Mouse (Mus musculus): ENCODE results near the gene Rgl2.

Gene Rgl2

GRCm38 (mm10) chr17:33951021-33951946 lies 21.9 kb downstream of the Rgl2 start, which contains the start of gene B3galt4:
Gene B3galt4, minus strand, starts transcription at chr17:33951488.
- DNase-seq, result peak; percentile 81 to 90

- DNase-seq, result peak in 1 of 2 experiments; percentile 4
These were observed 22.7 kb downstream of the Rgl2 start for GRCm38 (mm10) chr17:33952015-33952414.

- no peak for DNase-seq
These were observed 23.5 kb downstream of the Rgl2 start for GRCm38 (mm10) chr17:33952879-33953278.

DNA sequence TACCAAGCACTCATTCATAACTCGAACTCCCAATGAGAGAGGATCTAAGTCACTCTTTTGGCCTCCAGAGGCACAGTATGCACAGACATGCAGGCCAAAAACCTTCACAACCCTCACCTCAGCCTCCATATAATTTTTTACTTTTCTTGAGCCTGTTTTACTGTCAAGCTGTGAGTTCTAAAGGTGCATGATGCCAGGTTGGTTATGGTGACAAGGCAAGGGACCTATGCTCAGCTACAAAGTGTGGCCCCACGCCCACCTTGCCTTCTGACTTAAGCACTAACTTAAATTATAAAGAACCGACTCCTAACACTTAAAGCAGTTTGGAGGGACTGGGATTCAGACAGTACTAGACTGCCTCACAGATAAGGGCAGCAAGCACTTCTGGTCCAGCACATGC lies 24.0 kb downstream of the Rgl2 start:
- no peak for DNase-seq

DNA sequence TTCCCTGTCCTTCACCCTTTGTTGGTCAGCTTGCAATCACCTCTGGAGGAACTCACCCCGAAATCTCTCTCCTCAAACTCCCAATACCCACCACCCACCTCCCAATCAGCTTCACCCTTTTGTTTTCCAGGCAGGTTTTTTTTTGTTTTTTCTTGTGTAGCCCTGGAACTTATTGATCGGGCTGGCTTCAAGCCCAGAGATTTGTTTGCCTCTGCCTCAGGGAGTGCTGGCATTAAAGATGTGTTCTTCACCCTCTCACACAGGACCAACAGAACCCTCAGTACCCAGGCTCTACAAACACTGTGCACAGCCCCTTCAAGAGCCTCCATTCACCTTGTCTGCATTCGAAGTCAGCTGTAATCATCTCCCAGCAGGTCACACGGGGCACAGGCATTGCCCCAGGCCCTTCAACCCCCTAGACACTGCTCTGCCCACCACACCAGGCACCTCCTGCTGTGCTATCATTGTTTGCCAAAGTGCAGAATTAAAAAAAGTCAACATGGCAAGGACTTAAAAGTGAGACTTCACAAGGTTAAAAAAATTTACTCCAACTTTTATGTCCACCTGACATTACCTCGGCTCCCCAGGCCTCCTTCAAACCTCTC lies 24.7 kb downstream of the Rgl2 start:
- DNase-seq, result no peak

GRCm38 (mm10) chr17:33954646-33955554 lies 25.6 kb downstream of the Rgl2 start:
- no peak for DNase-seq

DNA sequence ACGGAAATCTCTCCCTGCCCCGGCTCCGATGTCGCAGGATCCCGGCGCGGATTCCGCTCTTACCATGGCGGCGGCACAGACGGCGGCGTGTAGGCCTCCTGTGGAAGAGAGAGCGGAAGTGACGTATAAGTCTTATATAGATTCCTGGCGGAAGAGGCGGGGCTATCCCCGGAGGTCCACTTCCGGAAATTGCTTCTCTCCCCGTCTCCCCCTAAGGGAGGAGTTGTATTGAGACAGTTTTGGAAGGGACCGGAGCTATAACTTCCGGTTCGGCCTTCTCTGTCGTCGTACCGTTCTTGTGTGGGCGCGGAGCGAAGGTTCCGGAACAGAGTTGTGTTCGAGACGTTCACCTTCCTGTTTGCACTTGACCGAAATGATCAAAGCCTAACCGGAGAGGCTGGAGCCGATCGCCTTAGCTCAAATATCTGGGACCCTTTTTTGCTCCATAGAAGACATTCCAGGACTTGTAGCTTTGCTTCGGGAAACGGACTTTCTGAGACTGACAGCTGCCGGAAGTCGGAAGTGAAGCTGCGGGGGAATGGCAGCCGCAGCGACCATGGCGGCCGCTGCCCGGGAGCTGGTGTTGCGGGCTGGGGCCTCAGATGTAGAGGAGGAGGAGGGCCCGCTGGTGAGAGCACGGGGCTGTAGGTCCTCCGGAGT lies 26.3 kb downstream of the Rgl2 start, which contains the start of the genes Vps52 and Rps18:
Vps52 (plus strand) TSS at position 258 of the 660 bp plus-strand sequence.
Rps18 (minus strand) TSS at position 447 of the 660 bp plus-strand sequence.
- DNase-seq, result peak; percentile 95 to 97

DNA sequence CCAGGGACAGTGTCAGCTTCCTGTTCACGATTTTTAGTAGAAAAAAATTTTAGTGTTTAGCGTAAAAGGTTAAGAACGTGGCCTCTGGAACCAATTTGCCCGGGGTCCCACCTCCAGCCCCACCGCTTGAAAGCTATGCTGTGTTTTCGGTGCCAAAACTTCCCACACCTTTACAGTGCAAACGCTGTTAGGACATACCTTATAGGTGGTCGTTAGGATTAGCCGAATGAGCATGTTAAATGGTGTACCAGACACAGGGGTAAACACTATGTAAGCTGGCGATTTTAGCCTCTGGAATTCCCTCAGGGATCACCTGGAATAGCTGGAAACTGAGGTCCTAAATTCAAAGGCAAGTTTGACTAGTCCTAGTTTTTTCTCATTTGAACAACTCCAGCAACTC lies 27.0 kb downstream of the Rgl2 start:
- no peak for DNase-seq

DNA sequence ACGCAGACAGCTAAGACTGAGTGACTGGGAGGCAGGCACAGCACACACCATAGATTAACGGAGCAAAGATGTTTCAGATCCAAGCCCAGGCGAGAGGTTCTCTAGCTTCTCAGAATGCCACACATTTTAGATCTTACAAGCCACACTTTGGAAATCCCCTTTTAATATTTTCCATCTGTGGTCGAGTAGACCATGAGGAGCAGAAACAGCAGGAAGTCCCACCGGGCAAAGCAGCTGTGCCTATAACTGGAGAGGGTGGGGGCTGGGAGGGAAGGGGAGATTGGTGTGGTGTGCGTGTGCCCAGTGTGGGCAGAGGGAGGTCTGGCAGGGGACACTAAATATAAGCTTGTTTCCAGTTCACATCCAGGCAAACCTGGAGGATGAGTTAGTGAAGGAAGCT lies 28.1 kb downstream of the Rgl2 start:
- no peak for DNase-seq

DNA sequence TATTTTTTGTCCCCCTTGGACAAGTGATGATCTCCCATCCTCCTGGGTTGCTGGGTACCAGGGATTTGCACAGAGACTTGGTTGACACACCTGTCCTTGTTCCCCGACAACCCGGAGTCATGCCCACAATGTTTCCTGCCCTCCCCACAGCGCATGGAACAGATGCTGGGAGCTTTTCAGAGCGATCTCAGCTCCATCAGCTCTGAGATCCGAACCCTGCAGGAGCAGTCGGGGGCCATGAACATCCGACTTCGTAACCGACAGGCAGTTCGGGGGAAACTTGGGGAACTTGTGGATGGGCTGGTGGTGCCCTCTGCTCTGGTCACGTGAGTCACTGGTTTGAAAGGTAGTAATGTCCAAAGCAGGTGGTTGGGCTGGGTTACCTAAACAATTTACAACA lies 29.1 kb downstream of the Rgl2 start:
- no peak for DNase-seq

- no peak for DNase-seq
These were observed 29.8 kb downstream of the Rgl2 start for GRCm38 (mm10) chr17:33959135-33959534.

DNA sequence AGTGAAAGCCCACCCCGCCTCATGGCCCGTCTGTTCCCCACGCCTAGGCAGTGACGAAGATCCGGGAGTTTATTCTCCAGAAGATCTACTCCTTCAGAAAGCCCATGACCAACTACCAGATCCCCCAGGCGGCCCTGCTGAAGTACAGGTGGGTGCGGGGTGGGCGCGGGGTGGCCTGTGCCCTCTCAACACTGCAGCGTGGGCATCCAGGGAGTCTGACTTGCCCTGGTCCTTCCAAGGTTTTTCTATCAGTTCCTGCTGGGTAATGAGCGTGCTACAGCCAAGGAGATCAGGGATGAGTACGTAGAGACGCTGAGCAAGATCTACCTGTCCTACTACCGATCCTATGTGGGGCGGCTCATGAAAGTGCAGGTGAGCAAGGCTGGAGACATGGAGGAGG lies 30.6 kb downstream of the Rgl2 start:
- DNase-seq, result no peak

- no peak for DNase-seq
These were observed 33.5 kb downstream of the Rgl2 start for GRCm38 (mm10) chr17:33962876-33963275.

- no peak for DNase-seq
These were observed 35.9 kb downstream of the Rgl2 start for GRCm38 (mm10) chr17:33965082-33965845.

DNA sequence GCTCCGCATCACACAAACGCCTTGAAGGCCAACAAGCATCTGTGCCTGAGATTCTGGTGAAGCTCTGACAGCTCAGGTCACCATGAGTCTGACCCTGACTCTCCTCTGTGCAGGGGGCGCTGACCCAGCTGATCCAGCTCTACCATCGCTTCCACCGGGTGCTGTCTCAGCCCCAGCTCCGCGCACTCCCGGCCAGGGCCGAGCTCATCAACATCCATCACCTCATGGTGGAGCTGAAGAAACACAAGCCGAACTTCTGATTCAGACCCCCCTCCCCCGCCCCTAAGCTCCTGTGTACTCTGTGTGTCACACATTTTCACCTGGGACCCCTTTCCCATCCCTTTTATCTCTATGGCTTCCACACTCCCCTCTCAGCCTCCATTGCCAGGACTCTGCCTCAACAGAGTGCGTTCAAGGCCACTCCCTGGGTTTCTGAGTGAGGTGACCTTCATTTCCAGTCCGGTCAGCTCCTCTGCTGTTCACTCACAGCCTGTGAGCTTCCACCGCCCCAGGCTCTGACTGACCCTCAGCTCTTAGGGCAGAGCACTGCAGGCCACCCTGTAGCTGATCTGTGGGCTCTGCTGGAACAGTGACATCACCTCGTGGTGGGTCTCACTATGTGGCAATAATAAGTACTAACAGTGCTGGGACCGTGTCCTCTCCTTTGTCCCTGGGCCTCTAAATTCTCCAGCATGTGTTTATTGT lies 36.7 kb downstream of the Rgl2 start:
- DNase-seq, result no peak

DNA sequence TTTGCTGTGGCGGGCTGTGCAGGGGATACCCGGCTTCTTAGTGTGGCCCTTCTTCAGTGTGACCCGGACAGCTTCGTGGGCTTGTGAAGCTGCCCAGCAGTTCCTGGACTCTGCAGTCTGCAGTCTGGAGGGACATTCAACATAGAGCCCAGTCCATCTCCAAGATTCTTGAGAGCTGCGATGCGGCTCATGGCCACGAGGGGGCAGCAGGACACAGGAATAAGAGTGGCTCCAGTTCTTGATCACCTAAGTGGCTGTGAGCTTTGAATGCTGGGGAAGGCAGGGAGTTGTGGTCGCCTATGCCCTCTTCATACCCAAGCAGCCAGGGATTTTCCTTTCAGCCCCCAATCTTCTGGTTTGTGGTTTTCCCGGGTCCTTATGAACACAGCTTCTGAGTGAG lies 39.1 kb downstream of the Rgl2 start:
- DNase-seq, result peak; percentile 86 to 89

GRCm38 (mm10) chr17:33968927-33969326 lies 39.6 kb downstream of the Rgl2 start:
- peak; percentile 55 to 70 for DNase-seq

- DNase-seq, result no peak
These were observed 40.1 kb downstream of the Rgl2 start for GRCm38 (mm10) chr17:33969394-33969793.

GRCm38 (mm10) chr17:33972691-33973090 lies 43.3 kb downstream of the Rgl2 start:
- peak in 1 of 2 experiments; percentile 56 for DNase-seq

DNA sequence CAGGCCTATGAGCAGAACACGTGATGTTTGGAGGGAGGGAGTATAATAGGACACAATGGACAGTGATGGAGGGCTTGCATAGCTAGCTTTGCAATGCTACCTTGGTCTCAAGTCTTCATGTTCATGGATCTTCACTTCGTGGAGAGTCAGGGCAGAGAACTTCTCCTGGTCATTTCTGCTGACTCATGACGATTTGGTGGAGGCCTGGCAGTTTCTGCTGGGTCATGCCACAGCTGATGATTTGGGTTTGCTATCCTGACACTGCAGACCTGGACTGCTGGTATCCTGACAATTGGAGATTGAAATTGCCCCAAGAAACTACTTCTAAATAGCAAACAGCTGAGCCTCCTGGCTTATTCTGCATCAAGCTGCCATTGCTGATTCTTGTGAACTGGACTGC lies 44.2 kb downstream of the Rgl2 start:
- no peak for DNase-seq
